Mouse (Mus musculus) CH12.LX (cell line): ENCODE data around the gene Asb8. TPM values are rescaled to one million over a fixed set of nuclear protein-coding genes. Genes with fewer than 3 reads are reported as not detected.

Source experiments
- DNase-seq: peaks from one replicate; pipeline ENCODE4 v3.0.0-alpha.2; 2013; ENCODE audit errors: extremely low read depth
- H3K27ac ChIP-seq: 2 replicates; pipeline ENCODE4 v1.5.1; 2012; ENCODE audit warnings: low read depth, mild to moderate bottlenecking, control low read depth, moderate library complexity; ENCODE audit not compliant: insufficient read depth
- H3K27me3 ChIP-seq: replicated peaks from 2 replicates; pipeline ENCODE3; 2012; ENCODE audit warnings: inconsistent platforms
- H3K36me3 ChIP-seq, 2 experiments: replicated peaks in 1 of 2; 2 replicates each; pipeline versions ENCODE3 to v1.6.1; 2012; ENCODE audit warnings: inconsistent platforms in 1 of 2, low read length in 1 of 2, mild to moderate bottlenecking in 1 of 2, mixed read lengths in 1 of 2, moderate library complexity in 1 of 2; ENCODE audit not compliant: control insufficient read depth in 1 of 2, insufficient read depth in 1 of 2
- H3K4me1 ChIP-seq, 2 experiments: 2 replicates each; pipeline ENCODE4 v1.6.1; 2012; ENCODE audit warnings: inconsistent platforms in 1 of 2, moderate library complexity in 1 of 2; ENCODE audit not compliant: insufficient read depth in 2 of 2, control insufficient read depth in 1 of 2
- H3K4me2 ChIP-seq: 2 replicates; pipeline ENCODE4 v1.6.1; 2012; ENCODE audit warnings: low read depth, mild to moderate bottlenecking, control low read depth; ENCODE audit not compliant: poor library complexity, insufficient read depth, severe bottlenecking
- H3K4me3 ChIP-seq, 3 experiments: fragments of 150-350 bp in 1 of 3; sonication (generic) in 1 of 3; replicated peaks in 1 of 3; 2 replicates each; pipeline versions ENCODE3 to v1.5.1; 2011 to 2012; ENCODE audit warnings: low read depth in 2 of 3, low read length in 2 of 3, mild to moderate bottlenecking in 2 of 3, moderate library complexity in 2 of 3, control low read depth in 1 of 3, improper control_type of control experiment in 1 of 3, inconsistent platforms in 1 of 3, mixed read lengths in 1 of 3; ENCODE audit not compliant: poor library complexity in 1 of 3
- H3K79me2 ChIP-seq: replicated peaks from 2 replicates; pipeline ENCODE4 v1.6.1; 2012; ENCODE audit warnings: mild to moderate bottlenecking, moderate library complexity; ENCODE audit not compliant: control insufficient read depth, poor library complexity, insufficient read depth, severe bottlenecking; ENCODE audit errors: extremely low read depth
- H3K9ac ChIP-seq: 2 replicates; pipeline ENCODE4 v1.6.1; 2012; ENCODE audit warnings: low read depth, mild to moderate bottlenecking, control low read depth, moderate library complexity; ENCODE audit not compliant: insufficient read depth
- H3K9me3 ChIP-seq: replicated peaks from 2 replicates; pipeline ENCODE3; 2012; ENCODE audit warnings: low read length, inconsistent platforms, mixed read lengths
- CHD2 ChIP-seq: IDR thresholded peaks from 2 replicates; pipeline ENCODE4 v1.6.1; 2011; ENCODE audit warnings: low read length, improper control_type of control experiment
- E2F4 ChIP-seq: IDR thresholded peaks from 2 replicates; pipeline ENCODE4 v1.6.1; 2011; ENCODE audit warnings: low read depth, low read length, improper control_type of control experiment; ENCODE audit not compliant: insufficient replicate concordance
- ELF1 ChIP-seq: IDR thresholded peaks from 2 replicates; pipeline ENCODE4 v1.6.1; 2014; ENCODE audit warnings: low read depth, mild to moderate bottlenecking, inconsistent platforms, low read length, improper control_type of control experiment
- EP300 ChIP-seq: IDR thresholded peaks from 2 replicates; pipeline ENCODE4 v1.6.1; 2011; ENCODE audit warnings: low read length, improper control_type of control experiment
- ETS1 ChIP-seq: conservative IDR thresholded peaks from 2 replicates; pipeline ENCODE4 v1.6.1; 2012; ENCODE audit warnings: low read depth, mild to moderate bottlenecking, inconsistent platforms, low read length, improper control_type of control experiment, moderate library complexity
- GABPA ChIP-seq: IDR thresholded peaks from 2 replicates; pipeline ENCODE4 v1.6.1; 2012; ENCODE audit warnings: low read depth, low read length, improper control_type of control experiment, inconsistent platforms; ENCODE audit not compliant: insufficient replicate concordance
- IRF4 ChIP-seq: IDR thresholded peaks from 2 replicates; pipeline ENCODE4 v1.6.1; 2014; ENCODE audit warnings: low read depth, mild to moderate bottlenecking, inconsistent platforms, low read length, improper control_type of control experiment
- JUND ChIP-seq: conservative IDR thresholded peaks from 2 replicates; pipeline ENCODE4 v1.6.1; 2011; ENCODE audit warnings: low read depth, low read length, improper control_type of control experiment
- KAT2A ChIP-seq: IDR thresholded peaks from 2 replicates; pipeline ENCODE4 v1.6.1; 2012; ENCODE audit warnings: low read length, improper control_type of control experiment, inconsistent platforms; ENCODE audit not compliant: insufficient replicate concordance
- MEF2A ChIP-seq: IDR thresholded peaks from 2 replicates; pipeline ENCODE4 v1.6.1; 2014; ENCODE audit warnings: low read depth, mild to moderate bottlenecking, inconsistent platforms, low read length, improper control_type of control experiment, borderline replicate concordance
- MXI1 ChIP-seq: IDR thresholded peaks from 2 replicates; pipeline ENCODE4 v1.6.1; 2011; ENCODE audit warnings: mild to moderate bottlenecking, low read depth, low read length, improper control_type of control experiment
- NELFE ChIP-seq: IDR thresholded peaks from 2 replicates; pipeline ENCODE4 v1.6.1; 2011; ENCODE audit warnings: low read depth, low read length, improper control_type of control experiment
- PAX5 ChIP-seq: IDR thresholded peaks from 2 replicates; pipeline ENCODE4 v1.6.1; 2012; ENCODE audit warnings: low read length, inconsistent platforms, mixed read lengths
- POLR2A ChIP-seq: IDR thresholded peaks from 2 replicates; pipeline ENCODE4 v1.6.1; 2011; ENCODE audit warnings: low read depth, mild to moderate bottlenecking, improper control_type of control experiment, low read length
- POLR2AphosphoS2 ChIP-seq: IDR thresholded peaks from 2 replicates; pipeline ENCODE4 v1.6.1; 2011; ENCODE audit warnings: low read depth, low read length, improper control_type of control experiment
- SIN3A ChIP-seq: IDR thresholded peaks from 2 replicates; pipeline ENCODE4 v1.6.1; 2012; ENCODE audit warnings: low read length, improper control_type of control experiment, inconsistent platforms
- TBP ChIP-seq: conservative IDR thresholded peaks from 2 replicates; pipeline ENCODE4 v1.6.1; 2011; ENCODE audit warnings: low read depth, low read length, improper control_type of control experiment
- TCF12 ChIP-seq: IDR thresholded peaks from 2 replicates; pipeline ENCODE4 v1.6.1; 2014; ENCODE audit warnings: low read depth, mild to moderate bottlenecking, inconsistent platforms, low read length, improper control_type of control experiment
- ZC3H11A ChIP-seq: IDR thresholded peaks from 2 replicates; pipeline ENCODE4 v1.6.1; 2012; ENCODE audit warnings: low read depth, mild to moderate bottlenecking, inconsistent platforms, low read length, improper control_type of control experiment
- ZMIZ1 ChIP-seq: IDR thresholded peaks from 2 replicates; pipeline ENCODE4 v1.6.1; 2012; ENCODE audit warnings: low read depth, mild to moderate bottlenecking, inconsistent platforms, low read length, improper control_type of control experiment
- ZNF384 ChIP-seq: IDR thresholded peaks from 2 replicates; pipeline ENCODE4 v1.6.1; 2012; ENCODE audit warnings: low read depth, low read length, improper control_type of control experiment, inconsistent platforms
- dilution Hi-C: fragments of 300-500 bp; cut with MboI; formaldehyde crosslinking; loops from 2 replicates; pipeline ENCODE4 v1.14.3; 2020; ENCODE audit warnings: low sequenced_read_pairs; ENCODE audit not compliant: extremely low pct_unique_long_range_greater_than_20kb, extremely low pct_ligation_motif_present
- in situ Hi-C: fragments of 300-500 bp; cut with MboI; formaldehyde crosslinking; loops from 3 replicates; pipeline ENCODE4 v1.14.3; 2019; ENCODE audit warnings: low sequenced_read_pairs, low pct_ligation_motif_present, low pct_unique_long_range_greater_than_20kb, mixed read lengths
- polyA plus RNA-seq: library from polyadenylated mRNA; unstranded; fragments of >175 nt; gene quantifications from 2 replicates; pipeline ENCODE4 v1.2.1, GENCODE M21; 2012; ENCODE audit warnings: low read depth; ENCODE audit not compliant: insufficient read length
- total RNA-seq, 2 experiments: library from RNA; depleted of rRNA; stranded (reverse); fragments of 300-350 nt in 1 of 2; fragments of >200 nt in 1 of 2; gene quantifications; 2 replicates each; pipeline ENCODE4 v1.2.3; 2012 to 2014

Gene Asb8
- total and polyA plus RNA-seq, 3 experiments: 20.5 to 32.5 (median 27.7) TPM

DNA sequence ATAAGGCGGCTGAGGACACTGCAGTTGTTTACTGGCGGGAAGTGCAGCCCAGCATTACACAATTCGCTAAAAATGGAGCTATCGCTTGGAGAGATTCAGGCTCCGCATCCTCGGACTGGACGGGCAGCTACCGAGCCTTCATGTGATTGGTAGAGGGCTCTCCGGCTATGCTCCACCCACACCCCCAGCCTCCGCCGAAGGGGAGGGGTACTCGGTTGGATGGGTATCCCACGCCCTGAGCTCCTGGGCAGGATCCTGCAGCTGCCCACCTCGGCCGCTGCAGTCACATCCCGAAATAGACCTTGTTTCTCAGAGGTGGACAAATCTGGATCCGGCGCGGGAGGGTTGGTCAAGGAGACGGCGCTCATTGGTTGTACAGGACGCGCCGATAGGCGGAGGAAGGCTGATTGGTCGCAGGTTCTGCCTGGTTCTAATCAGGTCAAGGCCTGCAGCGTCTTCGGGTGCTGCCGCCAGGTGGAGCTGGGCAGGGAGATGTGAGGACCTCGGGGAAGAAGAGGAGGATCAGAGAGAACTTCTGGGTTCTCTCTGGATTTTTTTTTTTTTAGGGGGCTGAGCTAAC is 15.8 kb upstream of the Asb8 start (continued):
- TF ChIP-seq SIN3A (peak; percentile 43; the same call in 1 of the 2 replicates), GABPA (no peak), POLR2A (peak; percentile 41; the same call in 1 of the 2 replicates), KAT2A (no peak), MXI1 (peak; percentile 45; the same call in 1 of the 2 replicates), IRF4 (peak; percentile 42; the same call in 1 of the 2 replicates), ELF1 (no peak), E2F4 (no peak), MEF2A (peak; percentile 80), POLR2AphosphoS2 (no peak), EP300 (no peak)

GRCm38 (mm10) chr15:98180567-98181131 is 15.2 kb upstream of the Asb8 start:
- TF ChIP-seq PAX5 (no peak), ETS1 (no peak), ELF1 (no peak), GABPA (no peak), JUND (no peak), TCF12 (no peak), IRF4 (no peak), ZNF384 (no peak)
- Histone ChIP-seq H3K27me3 (peaks cover 88% of the 10 kb centered on the region), H3K27ac (no peak overlapping the region), H3K4me2 (peak overlapping the region; percentile 88), H3K9me3 (no peaks in the 10 kb centered on the region), H3K4me3 (peak overlapping the region; percentile 58 to 59 (median 59)), H3K36me3 (no peaks in the 10 kb centered on the region), H3K9ac (peak overlapping the region; percentile 4; the same call in 1 of the 2 replicates), H3K4me1 (peaks cover 0 to 19% of the 10 kb centered on the region in 2 experiments; a peak in 2 of 4 replicates), H3K79me2 (no peaks in the 10 kb centered on the region)
- in situ Hi-C loops: loop anchor here (10.0 kb wide), 3 partner anchors 204 to 324 kb away; partner anchors contain the start of gene Olfr283
- dilution Hi-C loops: no loop called here
- DNase-seq: no peak

DNA sequence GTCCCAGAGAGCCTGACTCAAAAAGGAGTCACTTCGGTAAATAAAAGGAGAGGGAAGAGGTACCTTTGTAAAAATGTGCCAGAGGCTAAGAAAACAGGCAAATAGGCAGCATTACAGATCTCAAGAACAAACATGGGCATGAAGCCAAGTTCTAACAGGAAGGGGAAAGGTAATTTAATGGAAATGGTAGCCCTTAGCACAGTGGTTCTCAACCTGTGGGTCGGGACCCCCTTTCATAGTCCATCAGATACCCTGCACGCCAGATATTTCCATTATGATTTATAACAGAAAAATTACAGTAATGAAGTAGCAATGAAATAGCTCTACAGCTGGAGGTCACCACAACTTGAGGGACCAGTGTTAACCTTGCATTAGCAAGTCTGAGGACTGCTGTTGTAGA is 11.9 kb upstream of the Asb8 start:
- Histone ChIP-seq H3K36me3 (no peaks in the 10 kb centered on the region), H3K27me3 (peaks cover 81% of the 10 kb centered on the region), H3K79me2 (no peaks in the 10 kb centered on the region), H3K4me2 (no peak overlapping the region), H3K27ac (no peak overlapping the region), H3K9ac (no peak overlapping the region), H3K4me1 (peaks cover 0 to 17% of the 10 kb centered on the region in 2 experiments; a peak in 2 of 4 replicates), H3K9me3 (no peaks in the 10 kb centered on the region), H3K4me3 (no peak overlapping the region)
- dilution Hi-C loops (no loop called here), in situ Hi-C loops (no loop called here)
- TF ChIP-seq E2F4: no peak
- TF ChIP-seq TBP: no peak
- TF ChIP-seq TCF12: no peak
- peak; percentile 94 for TF ChIP-seq CHD2
- TF ChIP-seq NELFE: no peak
- no peak for TF ChIP-seq EP300
- no peak for TF ChIP-seq ZC3H11A
- no peak for TF ChIP-seq ZMIZ1
- no peak for DNase-seq
